Mouse (Mus musculus): ENCODE data around the gene Wsb2.
A peak's percentile ranks its signal among the peaks of the same experiment; 100 is the strongest.
"Not testable (repeated sequence)": the region's sequence is repeated elsewhere in the genome, so short reads cannot be mapped to it uniquely, and the experiment has no call there.

The Wsb2 gene

DNA sequence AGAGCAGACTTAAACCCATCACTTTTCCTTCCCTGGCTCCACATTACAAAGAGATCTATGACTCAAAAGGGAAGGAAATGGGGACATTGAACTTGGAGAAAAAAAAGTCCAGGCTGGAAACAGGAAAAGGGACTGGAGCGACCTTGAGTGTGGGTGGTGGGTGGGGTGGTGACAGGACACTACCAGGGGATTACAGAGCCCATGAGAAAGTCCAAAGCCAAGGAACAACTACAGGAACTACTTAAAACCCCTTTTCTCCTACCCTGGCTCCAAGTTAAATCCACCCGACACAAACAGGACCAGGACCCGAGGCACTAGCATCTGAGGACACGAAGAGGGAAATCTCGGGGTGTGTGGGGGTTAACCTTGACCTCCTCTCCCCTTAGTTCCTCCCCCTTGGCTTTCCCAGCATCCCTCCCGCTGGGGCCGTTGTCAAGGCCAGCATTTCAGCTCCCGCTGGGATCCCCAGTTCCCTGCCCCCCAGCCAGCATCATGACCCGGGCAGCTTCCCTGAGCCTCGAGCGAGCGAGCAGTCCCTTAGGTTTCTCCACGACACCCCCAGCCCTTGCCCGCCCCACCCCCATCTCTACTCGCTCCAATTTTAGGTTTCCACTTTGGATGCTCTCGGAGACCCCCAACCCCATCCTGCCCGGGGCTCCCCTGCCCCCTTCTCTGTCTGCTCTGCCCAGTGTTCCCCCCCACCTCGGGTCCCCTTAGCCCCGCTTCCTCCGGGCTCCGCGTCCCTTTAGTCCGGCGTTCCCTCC, 557 bp upstream of the Wsb2 start:
- peak; percentile 95 for DNase-seq (ENCODE audit: low read depth, low spot score)

DNA sequence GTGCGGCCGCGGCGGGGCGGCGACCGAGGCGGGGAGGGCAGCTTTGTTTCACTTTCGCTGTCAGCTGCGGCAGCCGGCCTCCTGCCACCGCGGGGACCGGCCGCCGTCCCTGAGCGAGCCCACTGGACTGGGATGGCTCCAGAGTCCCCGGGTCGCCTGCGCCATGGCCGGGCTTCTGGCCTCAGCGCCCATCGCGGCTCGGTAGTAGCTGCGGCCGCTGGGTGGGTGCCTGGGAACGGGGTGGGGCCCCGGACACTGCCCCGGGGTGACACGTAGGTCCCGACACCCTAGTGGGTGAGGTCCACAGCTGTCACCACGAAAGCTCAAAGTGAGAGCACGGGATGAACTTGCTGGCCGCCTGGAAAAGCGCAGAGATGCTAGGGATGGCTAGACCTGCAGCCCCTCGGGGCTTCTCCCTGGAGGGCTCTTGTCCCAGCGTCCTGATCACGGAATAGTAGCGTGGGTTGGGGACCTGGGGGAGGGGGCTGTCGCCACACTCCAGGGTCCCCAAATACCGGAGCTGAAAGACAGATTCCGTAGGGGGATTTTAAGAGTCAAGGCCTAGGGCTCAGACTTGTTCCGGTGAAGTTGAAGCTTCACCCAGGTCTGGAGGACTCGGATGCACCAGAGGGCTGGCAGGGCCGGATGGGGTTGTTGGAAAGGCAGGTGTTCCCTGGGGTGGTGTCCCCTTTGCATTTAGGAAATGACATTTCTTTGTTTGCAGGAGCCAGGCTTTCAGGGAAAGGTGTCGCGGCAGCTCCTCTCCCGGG, 559 bp downstream of the Wsb2 start:
- peak; percentile 44 for DNase-seq (ENCODE audit: low read depth, low spot score)

DNA sequence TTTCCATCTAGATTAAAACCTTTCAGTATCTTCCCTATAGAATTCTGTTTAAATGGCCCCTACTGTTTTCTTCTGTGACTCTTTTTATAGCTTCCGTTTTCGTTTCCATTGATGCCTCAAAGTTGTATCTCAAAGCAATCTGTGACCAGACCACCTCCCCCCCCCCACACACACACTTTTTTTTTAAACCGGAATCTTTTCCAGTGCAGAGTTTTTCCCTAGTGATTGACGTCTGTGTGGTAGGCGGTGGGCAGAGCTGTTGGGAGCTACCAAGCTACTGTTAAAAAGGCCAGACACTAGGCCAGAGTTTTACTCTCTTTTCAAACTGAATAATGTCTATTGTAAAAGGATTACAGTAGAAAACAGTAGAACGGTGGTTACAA, 1.1 kb downstream of the Wsb2 start:
- DNase-seq (ENCODE audit: low read depth, low spot score): no peak

DNA sequence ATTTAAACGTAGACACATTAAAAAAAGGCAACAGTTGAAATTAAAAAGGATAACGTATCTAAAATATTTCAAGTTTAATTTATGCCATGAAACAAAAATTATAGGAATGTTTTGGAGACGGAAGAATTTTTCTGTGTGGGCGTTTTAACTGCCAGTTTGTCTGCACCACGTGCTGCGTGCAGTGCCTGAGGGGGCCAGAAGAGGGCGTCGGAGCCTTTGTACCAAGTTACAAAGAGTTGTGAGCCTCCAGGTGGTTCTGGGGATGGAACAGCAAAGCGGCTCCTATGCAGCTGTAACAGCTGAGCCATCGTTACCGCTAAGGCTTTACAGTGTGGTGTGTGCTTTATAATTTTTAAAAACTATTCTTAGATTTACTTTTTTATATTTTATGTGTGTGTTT, 1.6 kb downstream of the Wsb2 start:
- DNase-seq (ENCODE audit: low read depth, low spot score): peak; percentile 89

DNA sequence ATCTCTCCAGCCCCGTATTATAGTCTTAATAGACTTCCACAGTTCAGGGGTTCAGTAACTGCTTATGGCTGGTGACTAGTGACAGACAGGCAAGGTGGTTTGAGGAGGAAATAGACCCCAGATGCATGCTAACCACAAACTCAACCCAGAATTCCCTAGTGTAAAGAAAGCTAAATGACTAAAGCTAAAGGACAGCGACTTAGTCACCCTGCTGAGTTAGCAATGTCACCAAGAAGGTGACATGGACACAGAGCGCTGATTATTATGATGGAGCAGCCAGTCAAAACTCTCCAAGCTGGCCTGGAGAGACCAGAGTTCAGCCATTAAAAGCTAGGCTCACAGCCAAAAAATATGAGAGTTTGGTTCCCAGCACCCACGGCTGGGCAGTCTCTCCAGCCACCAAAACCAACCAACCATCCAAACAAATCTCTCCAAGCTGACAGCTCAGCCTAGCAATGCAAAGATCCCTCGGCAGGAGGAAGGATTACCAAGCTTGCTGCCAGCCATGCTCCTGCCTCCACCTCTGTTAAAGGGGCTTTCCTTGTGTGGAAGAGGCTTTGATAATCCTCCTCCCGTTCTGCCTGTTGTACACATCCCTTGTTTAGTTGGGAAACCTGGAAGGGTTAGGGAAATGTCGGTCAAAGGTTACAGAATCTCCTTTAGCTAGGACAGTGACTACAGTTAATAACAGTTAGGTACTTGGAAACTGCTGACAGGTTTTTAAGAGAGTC, 2.6 kb downstream of the Wsb2 start:
- DNase-seq (ENCODE audit: low read depth, low spot score): no peak

DNA sequence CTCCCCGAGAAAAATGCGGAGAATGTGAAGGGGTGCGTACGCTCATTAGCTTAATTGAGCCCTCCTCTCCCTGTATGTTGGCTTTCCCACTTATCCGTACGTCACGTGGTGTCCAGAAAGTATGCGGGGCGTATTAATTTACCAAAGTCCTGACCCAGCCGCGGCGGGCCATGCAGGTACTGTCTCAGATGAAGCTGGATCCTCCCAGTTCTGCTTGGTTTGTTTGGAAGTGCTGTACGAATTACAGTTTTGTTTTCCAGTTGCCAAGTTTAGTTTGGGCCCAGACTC, 3.1 kb downstream of the Wsb2 start:
- DNase-seq (ENCODE audit: low read depth, low spot score): peak; percentile 61

DNA sequence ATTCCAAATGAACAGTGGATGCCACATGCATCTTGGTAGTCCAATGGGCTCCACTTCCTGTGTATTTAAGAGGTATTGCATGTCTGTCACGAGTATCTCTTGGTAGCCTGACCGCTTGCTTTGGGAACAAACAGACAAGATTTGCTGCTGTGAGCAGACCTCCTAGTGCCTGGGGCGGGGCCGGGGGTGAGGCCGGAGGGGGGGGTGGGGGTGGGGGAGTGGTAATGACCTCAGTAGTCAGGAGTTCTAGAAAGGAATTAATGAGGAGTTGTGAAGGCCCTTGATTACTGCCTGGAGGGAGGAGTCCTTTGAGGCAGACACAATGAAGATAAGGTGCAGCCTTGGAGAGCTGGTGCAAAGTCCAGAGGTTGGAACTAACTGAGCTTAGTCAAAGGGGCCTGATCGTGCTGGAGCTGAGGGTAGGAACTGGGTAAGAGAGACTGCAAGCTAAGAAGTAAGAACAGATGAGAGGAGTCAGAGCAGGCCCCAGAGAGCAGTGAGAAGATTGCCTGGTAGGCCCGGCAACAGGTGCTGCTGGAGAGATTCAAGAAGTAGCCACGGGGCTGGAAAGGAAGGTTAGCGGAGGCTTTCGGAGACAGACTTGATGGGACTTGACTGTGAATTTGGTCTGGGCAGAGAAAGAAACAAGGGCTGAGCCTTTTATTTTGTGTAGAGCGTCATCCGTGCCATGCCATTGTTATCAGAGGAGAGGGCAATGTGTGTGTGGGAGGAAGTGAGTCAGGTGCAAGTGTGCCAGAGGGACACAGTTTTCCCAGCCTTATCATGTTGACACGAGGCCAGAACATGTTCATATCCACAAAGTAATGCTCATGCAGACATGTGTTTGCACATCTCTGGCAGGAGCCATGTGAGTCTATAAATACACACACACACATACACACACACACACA, 3.8 kb downstream of the Wsb2 start:
- DNase-seq (ENCODE audit: low read depth, low spot score): peak; percentile 77

DNA sequence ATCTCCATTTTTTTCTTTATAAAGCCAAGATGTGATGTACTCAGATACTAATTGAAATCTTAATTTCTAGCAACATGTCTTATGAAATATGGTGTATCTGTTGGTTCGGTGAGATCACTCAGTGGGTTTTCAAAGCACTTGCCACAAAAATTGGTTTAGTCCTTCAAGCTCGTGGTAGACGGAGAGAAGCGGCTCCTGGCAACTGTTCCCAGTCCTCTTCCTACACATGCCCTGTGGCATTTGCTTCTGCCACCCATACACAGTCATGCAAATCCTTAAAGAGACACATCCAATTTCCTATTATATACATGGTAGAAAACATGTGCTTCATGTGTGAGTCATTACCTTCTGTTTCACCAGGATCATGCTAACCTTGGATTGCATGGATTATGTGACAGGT, 4.5 kb downstream of the Wsb2 start:
- no peak for DNase-seq (ENCODE audit: low read depth, low spot score)

DNA sequence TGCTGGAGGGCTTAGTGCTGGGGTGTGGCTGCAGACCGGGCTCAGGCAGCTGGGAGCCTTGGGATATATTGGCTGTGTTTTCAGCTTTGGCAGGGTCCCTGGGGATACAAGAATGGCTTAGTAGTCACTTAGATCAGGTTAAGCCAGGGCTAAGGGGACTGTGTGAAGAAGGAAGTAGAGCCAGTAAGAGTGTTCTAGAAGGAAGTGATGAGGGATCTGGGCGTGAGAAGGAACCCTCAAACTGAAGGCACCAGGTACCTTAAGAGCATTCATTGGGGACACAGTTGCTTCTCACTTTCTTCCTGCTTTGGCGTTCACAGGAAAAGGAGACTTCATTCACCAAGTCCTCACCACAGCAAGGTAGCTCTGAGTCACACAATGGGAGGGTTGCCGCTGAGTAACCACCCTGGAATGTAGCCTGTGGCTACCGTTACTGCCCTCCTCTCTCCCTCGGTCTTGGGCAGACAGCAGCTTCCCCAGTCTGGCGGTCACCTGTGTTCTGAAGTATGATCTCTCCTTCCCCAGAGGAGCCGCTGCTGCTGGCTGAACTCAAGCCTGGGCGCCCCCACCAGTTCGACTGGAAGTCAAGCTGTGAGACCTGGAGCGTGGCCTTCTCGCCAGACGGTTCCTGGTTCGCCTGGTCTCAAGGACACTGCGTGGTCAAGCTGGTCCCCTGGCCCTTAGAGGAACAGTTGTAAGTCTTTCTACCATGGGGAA, 6.1 kb downstream of the Wsb2 start:
- no peak for DNase-seq (ENCODE audit: low read depth, low spot score)

DNA sequence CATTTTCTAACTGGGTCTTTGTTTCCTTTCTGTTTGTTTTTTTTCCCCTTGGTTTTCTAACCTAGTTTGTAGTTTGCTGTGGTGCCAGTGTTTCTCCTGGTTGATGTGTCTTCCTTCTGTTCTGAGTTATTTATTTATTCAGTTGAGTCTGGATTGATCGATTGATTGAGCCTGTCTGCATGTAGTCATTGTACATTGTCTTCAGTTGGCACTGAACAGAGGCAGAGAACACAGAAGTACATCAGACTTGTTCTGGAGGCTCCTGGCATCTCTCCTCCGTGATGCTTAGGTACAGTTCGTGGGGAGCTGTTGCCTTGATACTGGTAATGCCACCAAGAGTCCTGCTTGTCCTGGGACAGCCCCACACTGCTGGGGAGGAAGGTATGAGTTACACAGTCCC, 7.7 kb downstream of the Wsb2 start:
- DNase-seq (ENCODE audit: low read depth, low spot score): no peak

DNA sequence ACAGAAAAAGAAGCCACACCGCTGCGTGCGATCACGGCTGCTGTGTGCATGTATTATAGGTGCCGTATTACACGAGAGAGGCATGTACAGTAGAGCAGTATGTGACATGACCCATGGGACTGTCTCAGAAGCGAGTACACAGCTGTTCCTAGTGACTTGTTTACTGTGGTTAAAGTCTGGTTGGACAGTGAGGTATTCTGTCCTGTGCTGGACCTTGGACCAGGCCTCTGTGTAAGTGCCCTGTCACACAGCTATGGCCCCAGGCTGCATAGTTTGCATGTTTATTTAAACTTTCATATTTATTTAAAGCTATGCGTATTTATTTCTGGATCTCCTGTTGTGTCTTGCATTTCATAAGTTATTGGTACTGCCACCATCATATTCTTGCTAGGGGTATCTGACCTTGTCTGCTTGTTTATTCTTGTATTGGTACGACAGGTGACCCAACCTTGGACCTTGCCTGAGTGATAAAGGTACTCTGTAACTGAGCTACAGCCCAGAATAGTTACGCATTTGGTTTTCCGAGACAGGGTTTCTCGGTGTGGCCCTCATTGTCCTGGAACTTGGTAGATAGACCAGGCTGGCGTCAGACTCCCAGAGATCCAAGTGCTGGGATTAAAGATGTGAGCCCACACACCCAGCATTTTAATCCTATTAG, 8.9 kb downstream of the Wsb2 start:
- DNase-seq (ENCODE audit: low read depth, low spot score): no peak

DNA sequence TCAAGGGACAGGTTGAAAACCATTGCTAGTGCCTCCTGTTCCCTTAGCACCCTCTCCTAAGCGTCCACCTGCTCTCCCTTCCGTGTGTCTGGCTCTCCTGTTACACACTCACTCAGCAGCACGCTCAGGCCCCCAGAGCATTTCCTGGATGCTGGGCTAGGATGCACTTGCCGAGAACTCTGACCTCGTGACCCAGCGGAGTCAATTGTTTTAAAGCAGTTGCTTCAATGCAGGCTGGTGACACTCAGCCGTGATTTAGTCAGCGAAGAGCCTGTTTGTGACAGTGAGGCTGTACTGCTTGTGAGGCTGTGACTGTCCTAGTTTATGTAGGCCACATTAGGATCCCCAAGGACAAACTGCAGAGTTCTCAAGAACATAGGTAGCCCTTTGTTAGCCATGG, 10.1 kb downstream of the Wsb2 start:
- no peak for DNase-seq (ENCODE audit: low read depth, low spot score)

DNA sequence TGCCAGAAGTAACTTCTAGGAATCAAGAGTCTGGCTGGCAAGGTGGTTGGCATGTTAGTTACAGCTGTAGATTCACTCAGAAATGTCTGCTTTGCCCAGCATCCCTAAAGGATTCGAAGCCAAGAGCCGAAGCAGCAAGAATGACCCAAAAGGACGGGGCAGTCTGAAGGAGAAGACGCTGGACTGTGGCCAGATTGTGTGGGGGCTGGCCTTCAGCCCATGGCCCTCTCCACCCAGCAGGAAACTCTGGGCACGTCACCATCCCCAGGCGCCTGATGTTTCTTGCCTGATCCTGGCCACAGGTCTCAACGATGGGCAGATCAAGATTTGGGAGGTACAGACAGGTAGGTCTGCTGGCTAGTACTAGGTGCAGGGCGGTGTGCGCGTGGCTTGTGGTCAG, 13.5 kb downstream of the Wsb2 start:
- no peak for DNase-seq (ENCODE audit: low read depth, low spot score)

DNA sequence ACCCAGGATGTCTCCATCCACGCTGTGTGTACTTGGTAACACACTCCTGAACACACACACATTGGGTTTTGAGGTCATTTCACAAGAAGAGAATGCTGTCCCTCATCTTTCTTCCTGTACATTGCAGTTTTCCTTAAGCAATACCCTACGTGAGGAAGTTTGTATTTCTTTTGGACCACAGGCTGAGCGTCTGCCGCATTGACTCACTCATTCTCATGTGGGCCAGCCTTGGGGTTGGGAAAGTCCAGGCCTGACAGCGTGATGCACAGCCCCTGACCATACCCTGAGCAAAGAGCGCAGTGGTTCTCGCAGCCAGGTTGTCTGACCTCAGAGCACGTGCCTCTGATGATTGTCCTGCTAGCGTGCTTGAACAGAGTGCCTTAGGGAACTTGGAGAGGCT, 16.3 kb downstream of the Wsb2 start:
- DNase-seq (ENCODE audit: low read depth, low spot score): no peak

DNA sequence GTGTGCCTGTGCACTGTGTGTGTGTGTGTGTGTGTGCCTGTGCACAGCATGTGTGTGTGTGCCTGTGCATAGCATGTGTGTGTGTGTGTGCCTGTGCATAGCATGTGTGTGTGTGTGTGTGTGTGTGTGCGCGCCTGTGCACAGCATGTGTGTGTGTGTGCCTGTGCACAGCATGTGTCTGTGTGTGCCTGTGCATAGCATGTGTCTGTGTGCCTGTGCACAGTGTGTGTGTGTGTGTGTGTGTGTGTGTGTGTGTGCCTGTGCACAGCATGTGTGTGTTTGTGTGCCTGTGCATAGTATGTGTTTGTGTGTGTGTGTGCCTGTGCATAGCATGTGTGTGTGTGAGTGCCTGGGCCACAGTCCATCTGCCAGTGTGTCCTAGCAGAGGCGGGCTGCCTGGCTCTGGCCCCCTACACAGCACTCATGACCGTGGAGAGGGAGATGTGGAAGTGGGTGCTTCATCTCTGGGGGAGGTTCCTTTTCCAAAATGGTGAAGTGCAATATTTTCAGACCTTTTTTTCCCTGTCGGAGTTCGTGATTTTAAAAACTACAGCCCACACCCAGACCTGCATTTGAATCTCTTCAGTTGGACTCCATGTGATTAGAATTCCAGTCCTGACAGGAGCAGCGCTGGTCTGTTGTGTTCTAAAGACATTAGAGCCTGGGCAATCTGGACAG, 17.4 kb downstream of the Wsb2 start:
- no peak for DNase-seq (ENCODE audit: low read depth, low spot score)

DNA sequence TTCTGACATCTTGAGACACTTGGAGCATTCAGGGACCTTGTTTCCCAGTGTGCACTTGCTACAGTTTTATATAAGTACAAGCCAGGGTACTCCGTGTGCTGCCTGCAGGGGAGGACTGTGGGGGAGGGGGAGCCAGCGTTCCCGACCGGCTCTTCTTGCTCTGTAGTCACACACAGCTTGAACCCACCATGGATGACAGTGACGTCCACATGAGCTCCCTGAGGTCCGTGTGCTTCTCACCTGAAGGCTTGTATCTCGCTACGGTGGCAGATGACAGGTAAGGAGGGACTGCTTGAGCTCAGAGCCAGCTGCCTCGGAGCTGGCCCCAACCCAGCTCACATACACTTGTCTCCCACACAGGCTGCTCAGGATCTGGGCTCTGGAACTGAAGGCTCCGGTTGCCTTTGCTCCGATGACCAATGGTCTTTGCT, 19.2 kb downstream of the Wsb2 start:
- DNase-seq (ENCODE audit: low read depth, low spot score): no peak

DNA sequence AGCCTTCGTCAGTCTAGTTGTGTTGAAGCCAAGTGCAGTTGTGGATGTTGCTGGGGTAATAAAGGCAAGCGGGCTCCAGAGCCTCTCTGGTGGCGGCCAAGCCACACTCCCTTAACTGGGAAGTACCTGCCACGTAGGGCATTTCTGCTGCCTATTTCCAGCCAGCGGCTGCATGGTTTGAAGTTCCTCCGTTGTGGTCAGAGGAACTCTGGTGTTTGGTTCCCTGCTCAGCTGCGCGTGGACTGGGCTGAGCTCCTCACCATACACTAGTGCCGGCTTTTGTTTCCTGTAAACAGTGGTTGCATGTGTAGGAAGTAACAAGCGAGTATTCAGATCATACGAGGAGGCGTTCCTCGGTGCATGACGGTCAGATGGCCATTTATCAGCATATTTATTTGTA, 20.6 kb downstream of the Wsb2 start:
- DNase-seq (ENCODE audit: low read depth, low spot score): not testable (repeated sequence)

DNA sequence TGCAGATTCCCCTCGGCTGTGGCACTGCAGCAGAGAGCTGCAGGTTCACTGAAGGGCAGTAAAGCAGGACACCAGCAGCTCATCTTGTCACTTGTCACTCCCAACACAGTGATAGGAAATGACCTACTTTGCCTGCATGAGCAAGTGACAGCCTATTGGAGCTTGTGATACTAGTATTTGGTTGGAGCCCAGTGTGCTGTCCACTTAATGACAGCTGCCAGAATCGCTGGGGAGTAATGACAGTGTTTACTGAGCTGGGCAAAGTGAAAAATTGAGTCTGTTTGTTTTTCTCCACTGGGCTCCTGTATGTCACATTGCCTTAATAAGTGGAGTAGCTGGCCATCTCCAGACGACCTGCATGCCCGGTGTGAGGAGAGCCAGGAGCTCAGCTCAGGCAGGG, 23.1 kb downstream of the Wsb2 start:
- DNase-seq (ENCODE audit: low read depth, low spot score): no peak

DNA sequence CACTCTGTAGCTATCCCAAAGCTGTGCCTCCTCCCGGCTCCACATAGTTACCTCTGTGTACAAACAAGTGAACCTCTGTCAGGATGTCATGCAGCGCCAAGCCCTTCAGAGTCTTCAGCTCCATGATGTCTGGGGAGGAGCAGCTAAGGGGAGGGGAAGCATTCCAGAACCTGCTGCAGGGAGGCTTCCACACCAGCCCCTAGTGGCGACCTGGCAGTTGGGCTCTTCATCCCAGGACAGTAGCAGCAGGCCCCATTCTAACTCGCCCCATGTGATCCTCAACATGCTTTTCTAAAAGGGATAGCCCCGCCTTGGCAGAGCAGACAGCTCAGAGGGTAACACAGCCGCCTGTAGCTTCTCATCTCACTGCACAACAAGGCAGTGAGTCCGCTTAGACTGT, 24.7 kb downstream of the Wsb2 start:
- peak; percentile 57 for DNase-seq (ENCODE audit: low read depth, low spot score)

DNA sequence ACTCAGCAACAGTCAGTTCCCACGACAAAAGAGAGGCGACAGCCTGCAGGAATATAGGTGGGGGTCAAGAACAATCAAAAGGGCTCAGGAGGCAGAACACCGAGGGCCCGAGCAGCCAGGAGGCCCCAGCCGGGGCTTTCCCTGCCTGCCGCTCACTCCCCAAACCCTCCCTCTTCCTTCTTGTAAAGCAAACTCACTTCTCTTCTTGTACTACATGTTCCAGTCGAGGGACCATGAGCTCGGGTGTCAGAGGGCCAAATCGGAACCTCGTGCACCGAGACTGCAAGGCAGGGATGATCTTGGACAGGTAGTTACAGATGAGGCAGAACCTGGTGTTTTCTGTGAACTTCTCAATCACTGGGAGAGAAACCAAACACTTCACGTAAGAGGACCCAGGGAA, 26.1 kb downstream of the Wsb2 start:
- DNase-seq (ENCODE audit: low read depth, low spot score): no peak

Measured in ES-CJ7 (cell line).